Mouse (Mus musculus): ENCODE results near the gene Bcor.

- TF ChIP-seq E2F4 (IDR thresholded peaks at IDR 0.05; ENCODE audit: insufficient read depth) (no peak), POLR2A (IDR thresholded peaks at IDR 0.05; ENCODE audit: insufficient read length, low read depth) (no peak), MYOG (IDR thresholded peaks at IDR 0.05; ENCODE audit: control insufficient read depth in 1 of 3, insufficient read depth in 1 of 3, insufficient read length in 2 of 3, low read depth in 2 of 3) (no peak), MYOD1 (IDR thresholded peaks at IDR 0.05; ENCODE audit: control insufficient read depth in 1 of 3, insufficient read length in 2 of 3, low read depth in 2 of 3) (no peak), SRF (IDR thresholded peaks at IDR 0.05; ENCODE audit: control insufficient read depth, insufficient read length, low read depth) (no peak), POLR2AphosphoS2 (IDR thresholded peaks at IDR 0.05; ENCODE audit: insufficient read length, low read depth) (no peak)
These were observed 7.9 kb downstream of the Bcor start for GRCm38 (mm10) chrX:12151996-12152904.

All from myocyte (in vitro differentiated cells).